Mouse (Mus musculus) A20 (cell line): ENCODE measurements around the gene Il18bp.

Experiments
- DNase-seq: peaks from one replicate; pipeline ENCODE4 v3.0.0-alpha.2; 2011; ENCODE audit warnings: low read depth, low spot score

Il18bp gene

DNA sequence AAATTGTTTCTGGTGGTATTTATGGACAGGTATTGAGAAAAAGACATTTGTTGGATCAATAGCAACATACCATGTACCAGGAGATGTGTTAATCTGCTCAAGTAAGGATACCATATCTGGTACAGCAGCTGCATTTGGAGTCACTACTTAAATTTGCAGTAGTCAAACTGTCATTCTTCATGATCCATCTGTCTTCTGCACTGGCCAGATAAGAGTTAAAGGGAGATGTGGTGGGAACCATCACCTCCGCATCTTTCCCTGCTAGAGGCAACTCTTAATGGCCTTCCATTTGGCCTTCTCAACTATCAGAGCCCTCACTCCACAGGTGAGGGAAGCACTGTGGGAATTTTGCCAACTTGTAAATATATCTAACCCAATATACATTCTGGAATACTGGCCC, 12.0 kb downstream of the Il18bp start:
- DNase-seq = no peak

DNA sequence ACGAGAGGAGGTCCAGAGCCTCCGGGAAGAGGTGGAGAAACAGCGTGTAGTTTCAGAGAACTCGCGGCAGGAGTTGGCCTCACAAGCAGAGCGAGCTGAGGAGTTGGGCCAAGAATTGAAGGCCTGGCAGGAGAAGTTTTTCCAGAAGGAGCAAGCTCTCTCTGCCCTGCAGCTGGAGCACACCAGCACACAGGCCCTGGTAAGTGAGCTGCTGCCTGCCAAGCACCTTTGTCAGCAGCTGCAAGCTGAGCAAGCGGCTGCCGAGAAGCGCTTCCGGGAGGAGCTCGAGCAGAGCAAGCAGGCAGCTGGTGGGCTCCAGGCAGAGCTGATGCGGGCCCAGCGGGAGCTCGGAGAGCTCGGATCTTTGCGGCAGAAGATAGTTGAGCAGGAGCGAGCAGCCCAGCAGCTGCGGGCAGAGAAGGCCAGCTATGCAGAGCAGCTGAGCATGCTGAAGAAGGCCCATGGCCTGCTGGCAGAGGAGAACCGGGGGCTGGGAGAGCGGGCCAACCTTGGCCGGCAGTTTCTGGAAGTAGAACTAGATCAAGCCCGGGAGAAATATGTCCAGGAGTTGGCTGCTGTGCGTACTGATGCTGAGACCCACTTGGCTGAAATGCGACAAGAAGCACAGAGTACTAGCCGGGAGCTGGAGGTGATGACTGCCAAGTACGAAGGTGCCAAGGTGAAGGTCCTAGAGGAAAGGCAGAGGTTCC, 17.4 kb downstream of the Il18bp start:
- DNase-seq = no peak

DNA sequence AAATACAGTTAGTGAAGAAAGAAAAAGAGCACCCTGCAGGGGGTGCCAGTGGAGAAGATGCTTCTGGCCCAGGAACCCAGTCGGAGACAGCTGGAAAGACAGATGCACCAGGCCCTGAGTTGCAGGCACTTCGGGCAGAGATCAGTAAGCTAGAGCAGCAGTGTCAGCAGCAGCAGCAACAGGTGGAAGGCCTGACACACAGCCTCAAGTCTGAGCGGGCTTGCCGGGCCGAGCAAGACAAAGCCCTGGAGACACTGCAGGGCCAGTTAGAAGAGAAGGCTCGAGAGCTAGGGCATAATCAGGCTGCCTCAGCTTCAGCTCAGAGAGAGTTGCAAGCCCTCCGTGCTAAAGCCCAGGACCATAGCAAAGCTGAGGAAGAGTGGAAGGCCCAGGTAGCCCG, 18.2 kb downstream of the Il18bp start:
- no peak for DNase-seq

DNA sequence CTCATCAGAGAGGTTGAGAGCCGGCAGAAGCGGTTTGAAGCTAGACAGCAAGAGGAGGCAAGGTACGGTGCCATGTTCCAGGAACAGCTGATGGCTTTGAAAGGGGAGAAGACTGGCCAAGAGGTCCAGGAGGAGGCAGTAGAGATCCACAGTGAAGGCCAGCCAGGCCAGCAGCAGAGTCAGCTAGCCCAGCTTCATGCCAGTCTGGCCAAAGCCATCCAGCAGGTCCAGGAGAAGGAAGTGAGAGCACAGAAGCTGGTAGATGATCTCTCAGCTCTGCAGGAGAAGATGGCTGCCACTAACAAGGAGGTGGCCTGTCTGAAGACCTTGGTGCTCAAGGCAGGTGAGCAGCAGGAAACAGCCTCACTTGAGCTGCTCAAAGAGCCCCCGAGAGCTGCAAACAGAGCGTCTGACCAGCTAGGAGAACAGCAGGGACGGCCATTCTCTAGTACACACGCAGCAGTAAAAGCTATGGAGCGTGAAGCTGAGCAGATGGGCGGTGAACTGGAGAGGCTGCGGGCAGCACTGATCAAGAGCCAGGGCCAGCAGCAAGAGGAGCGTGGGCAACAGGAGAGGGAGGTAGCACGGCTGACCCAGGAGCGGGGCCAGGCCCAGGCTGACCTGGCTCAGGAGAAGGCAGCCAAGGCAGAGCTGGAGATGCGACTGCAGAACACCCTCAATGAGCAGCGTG, 18.9 kb downstream of the Il18bp start:
- peak; percentile 51 for DNase-seq

DNA sequence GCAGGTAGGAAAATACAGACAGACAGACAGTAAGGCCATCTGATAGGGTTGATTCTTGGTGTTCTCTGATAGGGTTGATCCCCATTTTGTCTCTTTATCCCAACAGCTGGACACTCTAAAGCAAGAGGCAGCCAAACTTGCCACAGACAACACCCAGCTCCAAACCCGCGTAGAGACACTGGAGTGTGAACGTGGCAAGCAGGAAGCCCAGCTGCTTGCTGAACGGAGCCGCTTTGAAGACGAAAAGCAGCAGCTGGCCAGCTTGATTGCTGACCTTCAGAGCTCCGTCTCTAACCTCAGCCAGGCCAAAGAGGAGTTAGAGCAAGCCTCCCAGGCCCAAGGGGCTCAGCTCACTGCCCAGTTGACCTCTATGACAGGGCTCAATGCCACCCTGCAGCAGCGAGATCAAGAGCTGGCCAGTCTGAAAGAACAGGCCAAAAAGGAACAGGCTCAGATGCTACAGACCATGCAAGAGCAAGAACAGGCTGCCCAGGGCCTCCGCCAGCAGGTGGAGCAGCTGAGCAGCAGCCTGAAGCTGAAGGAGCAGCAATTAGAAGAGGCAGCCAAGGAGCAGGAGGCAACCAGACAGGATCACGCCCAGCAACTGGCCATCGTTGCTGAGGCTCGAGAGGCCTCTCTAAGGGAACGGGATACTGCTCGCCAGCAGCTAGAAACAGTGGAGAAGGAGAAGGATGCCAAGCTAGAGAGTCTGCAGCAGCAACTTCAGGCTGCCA, 20.1 kb downstream of the Il18bp start:
- peak; percentile 74 for DNase-seq

DNA sequence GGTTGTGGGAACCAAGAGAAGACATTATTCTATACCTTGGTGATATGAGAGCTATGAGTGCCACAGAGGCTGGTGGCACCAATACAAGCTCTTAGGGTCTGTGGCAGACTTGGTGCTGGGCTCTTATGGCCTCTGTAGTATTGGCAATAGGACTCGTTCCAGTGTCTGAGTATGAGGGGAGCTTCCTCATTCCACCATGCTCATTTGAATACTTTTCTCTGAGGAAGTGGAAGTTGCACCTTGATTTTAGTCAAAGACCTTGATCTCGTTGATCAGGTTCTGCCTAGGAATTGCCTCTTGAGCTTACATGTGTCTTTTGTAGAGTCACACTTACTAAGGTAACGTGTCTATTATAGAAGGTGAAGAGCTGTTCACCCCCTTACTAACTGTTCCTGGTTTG, 24.2 kb downstream of the Il18bp start:
- peak; percentile 62 for DNase-seq

DNA sequence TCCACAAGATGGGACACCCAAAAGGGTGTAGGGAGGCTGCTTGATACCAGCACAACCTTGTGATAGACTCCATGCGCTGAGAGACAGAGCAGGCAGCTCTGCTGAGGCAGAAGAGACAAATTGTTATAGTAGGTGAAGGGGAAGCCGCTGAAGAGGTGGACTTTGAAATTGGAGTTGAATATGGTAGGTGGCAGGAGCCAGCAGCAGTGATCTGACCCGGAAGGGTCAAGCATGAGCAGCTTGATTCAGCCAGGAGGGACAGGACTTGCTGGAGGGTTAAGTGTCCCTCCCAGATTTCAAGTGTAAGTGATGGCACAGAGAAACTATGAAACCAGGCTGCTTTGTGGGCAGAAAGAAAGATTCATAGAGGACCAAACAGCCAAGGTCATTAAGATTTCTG, 33.4 kb downstream of the Il18bp start:
- no peak for DNase-seq

DNA sequence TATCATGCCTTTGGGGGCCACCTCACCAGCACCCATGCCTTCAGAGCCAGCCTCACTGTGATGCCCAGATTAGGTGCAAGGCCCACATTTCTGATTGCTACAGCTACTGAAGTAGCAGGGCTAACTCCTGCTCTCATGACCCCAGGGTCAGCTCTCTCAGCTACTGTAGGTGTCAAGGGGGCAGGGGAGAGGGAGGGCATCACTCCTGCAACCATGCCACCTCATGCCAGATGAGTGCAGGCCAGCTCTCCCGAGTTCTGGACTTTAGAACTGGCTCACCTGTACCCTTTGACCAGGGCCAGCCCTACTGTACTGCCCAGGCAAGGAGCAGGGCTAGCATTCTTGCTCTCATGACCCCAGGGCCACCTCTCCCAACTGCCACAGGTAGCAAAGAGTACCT, 35.8 kb downstream of the Il18bp start:
- no peak for DNase-seq

DNA sequence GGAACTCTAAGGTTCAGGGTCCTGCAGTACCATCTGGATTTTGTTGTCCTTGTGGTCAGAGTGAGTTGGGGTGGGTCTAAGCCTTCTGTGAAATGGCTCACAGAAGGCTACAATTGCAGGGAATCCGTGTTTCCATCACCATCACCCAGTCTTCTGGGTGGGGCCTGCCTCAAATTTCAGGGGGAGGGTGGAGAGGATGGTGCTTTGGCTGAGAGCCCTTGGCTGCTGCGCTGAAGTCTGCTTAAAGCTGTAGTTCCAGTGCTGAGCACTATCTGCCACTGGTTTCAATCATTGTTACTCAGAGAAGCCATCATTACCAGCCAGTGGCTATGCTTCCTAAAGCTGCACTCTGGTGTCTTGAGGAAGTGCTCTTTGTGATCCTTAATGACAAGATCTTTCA, 44.0 kb downstream of the Il18bp start:
- DNase-seq = no peak

DNA sequence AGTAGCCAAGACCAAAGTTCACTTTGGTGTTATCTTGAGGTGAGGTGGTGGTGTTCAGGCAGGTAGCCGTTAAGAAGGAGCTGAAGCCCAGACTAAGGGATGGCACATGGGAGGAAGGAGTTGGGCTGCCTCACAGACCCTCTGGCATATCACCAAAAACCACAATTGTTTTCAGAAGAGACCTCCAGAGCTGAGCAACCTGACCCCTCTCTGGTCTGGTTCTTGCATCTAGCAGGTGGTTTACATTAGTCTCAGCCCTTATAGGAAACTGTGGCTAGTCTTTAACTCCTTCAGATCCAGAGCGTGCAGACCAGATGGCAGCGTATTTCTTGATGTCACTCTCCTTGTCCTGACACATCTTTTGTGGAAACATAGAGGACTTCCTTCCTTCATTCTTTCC, 44.8 kb downstream of the Il18bp start:
- DNase-seq = no peak

DNA sequence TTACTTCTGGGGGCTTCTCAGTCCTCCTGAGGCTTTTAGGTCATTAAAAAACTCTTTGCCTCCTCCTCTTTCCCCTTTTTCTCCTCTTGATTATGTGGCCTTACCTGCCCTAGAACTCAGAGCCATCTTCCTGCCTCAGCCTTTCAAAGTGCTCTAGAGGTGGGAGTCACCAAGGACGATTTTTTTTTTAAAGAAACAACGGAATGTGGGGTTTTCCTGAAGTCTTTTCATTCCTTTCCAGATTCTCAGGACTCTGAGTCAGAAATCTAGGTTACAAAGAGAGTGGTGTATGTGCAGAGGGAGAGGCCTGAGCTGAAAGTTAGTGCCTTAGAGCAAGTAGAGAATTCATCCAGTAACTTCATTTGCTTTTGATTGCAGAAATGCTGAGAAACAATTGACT, 46.8 kb downstream of the Il18bp start:
- DNase-seq = no peak

DNA sequence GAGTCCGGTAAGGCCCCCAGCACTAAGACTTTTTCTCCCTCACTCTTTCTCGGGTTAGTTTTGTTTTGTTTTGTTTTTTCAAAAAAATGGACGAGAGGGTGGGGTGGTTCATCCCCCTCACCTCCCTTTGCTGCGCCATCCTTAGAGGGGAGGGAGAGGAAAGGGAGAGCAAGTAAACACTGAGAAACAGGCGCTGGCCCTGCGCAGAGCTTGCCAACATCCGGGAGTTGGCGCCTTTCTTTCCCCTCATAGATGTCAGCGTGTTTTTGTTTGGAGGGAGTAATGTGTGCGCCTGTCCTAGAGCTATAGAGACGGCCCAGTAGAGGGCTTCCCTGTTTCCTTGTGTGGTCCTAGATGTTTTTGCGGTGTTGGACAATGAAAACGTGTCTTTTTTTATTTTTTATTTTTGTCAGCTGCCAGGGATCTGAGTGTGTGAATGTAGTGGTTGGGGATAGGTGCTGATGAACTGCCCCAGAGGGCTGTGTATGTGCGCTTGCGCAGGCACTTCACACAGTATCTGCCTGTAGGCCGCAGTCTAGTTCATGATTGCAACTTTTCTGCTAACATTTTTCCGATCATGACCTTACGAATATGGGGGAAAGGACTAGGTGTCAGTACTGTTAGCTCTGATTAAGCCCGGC, 47.5 kb downstream of the Il18bp start:
- peak; percentile 88 for DNase-seq

DNA sequence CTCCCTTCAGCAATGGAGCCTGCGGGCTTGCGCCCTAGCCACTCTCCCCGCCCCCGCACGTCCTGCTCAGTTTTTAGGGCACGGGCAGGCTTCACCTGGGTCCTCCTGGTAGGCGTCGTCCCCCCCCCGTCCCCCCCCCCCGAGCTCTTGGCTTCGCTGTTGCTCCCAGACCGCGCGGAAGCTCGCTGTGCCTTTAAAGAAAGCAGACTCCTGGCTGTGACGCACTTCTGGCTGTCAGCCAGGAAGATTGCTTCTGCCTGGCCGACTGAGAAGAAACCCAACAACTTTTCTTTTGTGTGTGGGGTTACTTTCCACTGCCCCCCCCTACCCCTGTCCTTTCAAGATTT, 48.1 kb downstream of the Il18bp start:
- peak; percentile 86 for DNase-seq

DNA sequence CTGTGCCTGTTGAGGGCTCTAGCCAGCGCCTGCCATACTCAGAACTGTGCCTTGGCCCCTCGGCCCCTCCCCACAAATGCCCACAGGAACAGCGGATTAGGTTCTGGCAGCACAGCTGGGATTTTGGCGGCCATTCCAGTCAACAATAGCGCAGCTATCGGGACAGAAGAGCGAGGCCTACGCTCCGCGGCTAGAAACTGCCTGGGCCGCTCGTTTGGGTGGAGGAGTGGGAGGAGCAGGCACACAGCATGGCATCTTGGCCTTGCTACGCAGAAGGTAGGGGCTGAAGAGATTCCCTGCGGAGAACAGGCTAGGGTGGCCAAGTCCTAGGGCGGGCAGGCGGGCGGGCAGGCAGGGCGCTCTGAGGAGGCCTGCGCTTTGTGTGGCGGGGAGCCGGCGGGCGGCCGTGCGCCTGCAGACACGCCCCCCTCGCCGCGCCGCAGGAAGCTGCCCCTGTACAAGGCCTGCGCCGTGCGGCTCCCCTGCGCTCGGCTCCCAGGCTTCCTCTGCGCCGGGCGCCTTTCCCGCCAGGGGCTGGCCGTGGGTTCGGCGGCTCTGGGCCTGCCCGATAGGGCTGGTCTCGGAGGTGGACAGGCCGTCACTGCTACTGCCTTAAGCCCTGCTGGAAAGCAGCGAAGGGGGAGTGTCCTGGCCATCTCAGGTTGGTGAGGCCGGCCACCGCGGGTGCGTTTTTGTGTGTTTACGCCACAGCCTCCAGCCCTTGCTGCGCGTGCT, 48.6 kb downstream of the Il18bp start:
- peak; percentile 91 for DNase-seq

DNA sequence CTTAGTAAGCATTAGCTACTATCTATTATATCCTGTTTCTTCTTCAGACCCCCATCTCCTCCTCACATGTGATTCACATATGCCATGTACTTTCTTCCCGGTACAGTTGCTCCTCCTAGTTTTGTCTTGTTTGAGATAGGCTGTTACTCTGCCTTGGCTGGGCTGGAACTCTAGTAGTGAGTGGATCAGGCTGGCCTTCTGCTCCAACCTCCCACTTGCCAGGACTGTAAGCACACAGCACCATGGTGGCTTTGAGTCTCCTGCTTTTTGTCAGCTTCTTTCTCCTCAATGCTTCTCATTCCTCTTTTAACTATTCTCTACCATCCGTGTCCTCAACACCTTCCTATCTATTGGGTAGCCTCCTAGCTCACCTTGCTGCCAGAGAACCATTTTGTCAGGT, 49.7 kb downstream of the Il18bp start:
- no peak for DNase-seq

DNA sequence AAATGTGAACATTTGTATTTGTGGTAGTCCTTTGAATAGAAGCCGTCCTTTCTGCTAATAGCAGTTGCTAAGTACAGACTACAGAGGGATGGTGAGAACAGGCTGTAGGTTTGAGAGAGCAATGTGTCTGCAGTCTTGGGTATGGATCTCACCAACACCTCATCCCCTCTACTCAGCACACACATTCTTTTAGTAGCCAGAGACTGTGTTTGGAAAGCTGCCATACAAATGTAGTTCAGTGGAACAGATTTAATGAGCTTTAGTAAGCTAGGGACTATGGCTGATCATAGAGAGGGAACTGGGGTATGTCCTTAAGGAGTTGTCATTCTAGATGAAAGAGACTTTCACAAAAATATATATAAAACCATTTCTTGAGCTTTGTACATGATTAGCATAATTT, 51.2 kb downstream of the Il18bp start:
- DNase-seq = no peak

DNA sequence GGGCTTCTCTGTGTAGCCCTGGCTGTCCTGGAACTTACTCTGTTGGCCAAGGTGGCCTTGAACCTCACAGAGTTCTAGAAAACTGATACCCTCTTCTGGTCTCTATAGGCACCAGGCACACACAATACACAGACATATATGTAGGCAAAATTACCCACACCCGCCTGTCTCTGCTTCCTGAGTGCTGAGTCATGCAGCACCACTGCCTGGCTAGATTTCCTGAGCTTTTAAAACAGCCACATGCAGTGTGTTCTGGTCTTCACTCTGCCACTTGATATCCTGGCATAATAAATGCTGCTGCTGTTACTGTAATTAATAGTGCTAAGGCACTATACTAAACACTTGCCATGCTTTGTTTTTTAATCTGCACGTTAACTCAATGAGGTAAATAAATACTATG, 52.9 kb downstream of the Il18bp start:
- no peak for DNase-seq
